Mouse (Mus musculus) Patski (cell line): ENCODE measurements around the gene Cdh3. TPM values are rescaled to one million over a fixed set of nuclear protein-coding genes. Genes with fewer than 3 reads are reported as not detected.

Source experiments
- ATAC-seq: fragments of 100-300 bp; one replicate; pipeline ENCODE4 v1.8.0; 2021
- CTCF ChIA-PET: fragments of 350-600 bp; sonication (Branson Sonifier 250); formaldehyde crosslinking; loops from one replicate; lab custom pipeline; 2022; ENCODE audit warnings: inconsistent platforms; lab: Charles Lee
- POLR2A ChIA-PET: fragments of 350-600 bp; sonication (Branson Sonifier 250); formaldehyde crosslinking; loops from one replicate; lab custom pipeline; 2022; ENCODE audit warnings: antibody characterized with exemption, inconsistent platforms; lab: Charles Lee
- DNase-seq: peaks from one replicate; pipeline ENCODE4 v3.0.0-alpha.2; 2011; ENCODE audit warnings: low read depth, low spot score
- H3K27me3 ChIP-seq: fragments of 371-371 bp; one replicate; pipeline ENCODE4 v1.5.1; 2021
- CTCF ChIP-seq: fragments of 100-300 bp; IDR thresholded peaks from one replicate; pipeline ENCODE4 v1.5.1; 2021
- in situ Hi-C: fragments of 300-500 bp; cut with MboI; formaldehyde crosslinking; loops from 3 replicates; pipeline ENCODE4 v1.11.1; 2018; ENCODE audit warnings: low pct_unique_long_range_greater_than_20kb, mixed read lengths
- polyA plus RNA-seq: library from polyadenylated mRNA; unstranded; gene quantifications from one replicate; pipeline ENCODE4 v1.2.3, GENCODE M21; 2021

The Cdh3 gene
- polyA plus RNA-seq, 1 experiment from 2014 or later = 81.9 TPM

GRCm38 (mm10) chr8:106508456-106508855, 2.2 kb upstream of the Cdh3 start:
- TF ChIP-seq CTCF = no peak
- CTCF ChIA-PET = interaction anchor here (1.2 to 1.7 kb wide), 2 partner anchors 25 to 71 kb away, joined by 4 to 5 read pairs; no protein-coding TSS in a partner anchor
- H3K27me3 ChIP-seq = no peaks in the 10 kb centered on the region
- POLR2A ChIA-PET = interaction anchor here (1.4 kb wide), 1 partner anchor 9 kb away, joined by 5 read pairs; no protein-coding TSS in a partner anchor
- DNase-seq (no peak), ATAC-seq (no peak)
- in situ Hi-C loops = no loop called here

- ChIA-PET CTCF (no interaction called here), POLR2A (interaction anchor here (0.8 kb wide), 1 partner anchor 71 kb away, joined by 3 read pairs; no protein-coding TSS in a partner anchor)
- in situ Hi-C loops = no loop called here
- no peak for ATAC-seq
- DNase-seq = no peak
- H3K27me3 ChIP-seq = no peaks in the 10 kb centered on the region
- no peak for TF ChIP-seq CTCF
Observed at GRCm38 (mm10) chr8:106509079-106509780, 1.5 kb upstream of the Cdh3 start.

GRCm38 (mm10) chr8:106511065-106511501, 392 bp downstream of the Cdh3 start:
- ChIA-PET CTCF (interaction anchor here (0.8 to 1.2 kb wide), 2 partner anchors 19 to 95 kb away, joined by 3 read pairs; no protein-coding TSS in a partner anchor), POLR2A (interaction anchor here (0.6 to 3.5 kb wide), 4 partner anchors 9 to 78 kb away, joined by 3 to 14 read pairs (median 4); no protein-coding TSS in a partner anchor)
- ATAC-seq = no peak
- DNase-seq = no peak
- in situ Hi-C loops = no loop called here
- H3K27me3 ChIP-seq = no peaks in the 10 kb centered on the region
- TF ChIP-seq CTCF = no peak

- no peak for TF ChIP-seq CTCF
- H3K27me3 ChIP-seq = no peaks in the 10 kb centered on the region
- in situ Hi-C loops = no loop called here
- no peak for DNase-seq
- ATAC-seq = no peak
- ChIA-PET POLR2A (interaction anchor here (0.6 to 3.5 kb wide), 4 partner anchors 9 to 78 kb away, joined by 3 to 14 read pairs (median 4); no protein-coding TSS in a partner anchor), CTCF (interaction anchor here (1.2 to 10.1 kb wide), 2 partner anchors 20 to 96 kb away, joined by 3 to 91 read pairs; no protein-coding TSS in a partner anchor)
Observed at GRCm38 (mm10) chr8:106511531-106512041, 895 bp downstream of the Cdh3 start.

- no peaks in the 10 kb centered on the region for H3K27me3 ChIP-seq
- DNase-seq = no peak
- ATAC-seq = peak; percentile 49
- in situ Hi-C loops = no loop called here
- ChIA-PET POLR2A (interaction anchor here (1.6 to 3.5 kb wide), 2 partner anchors 11 to 17 kb away, joined by 7 to 14 read pairs; no protein-coding TSS in a partner anchor), CTCF (interaction anchor here (1.2 to 10.1 kb wide), 2 partner anchors 19 to 97 kb away, joined by 3 to 91 read pairs; no protein-coding TSS in a partner anchor)
- TF ChIP-seq CTCF = no peak
Observed at GRCm38 (mm10) chr8:106512475-106513150, 1.9 kb downstream of the Cdh3 start.

- DNase-seq = no peak
- ChIA-PET POLR2A (interaction anchor here (0.6 to 2.0 kb wide), 4 partner anchors 8 to 18 kb away, joined by 3 to 5 read pairs (median 4); no protein-coding TSS in a partner anchor), CTCF (interaction anchor here (0.7 to 10.1 kb wide), 4 partner anchors 15 to 116 kb away, joined by 3 to 91 read pairs (median 6); no protein-coding TSS in a partner anchor)
- TF ChIP-seq CTCF = no peak
- no peak for ATAC-seq
- in situ Hi-C loops = no loop called here
- H3K27me3 ChIP-seq = no peaks in the 10 kb centered on the region
Observed at GRCm38 (mm10) chr8:106515946-106516479, 5.3 kb downstream of the Cdh3 start.

GRCm38 (mm10) chr8:106516581-106516980, 5.9 kb downstream of the Cdh3 start:
- in situ Hi-C loops = no loop called here
- CTCF ChIA-PET = interaction anchor here (1.0 to 10.1 kb wide), 4 partner anchors 15 to 83 kb away, joined by 3 to 91 read pairs (median 6); no protein-coding TSS in a partner anchor
- DNase-seq (no peak), ATAC-seq (peak; percentile 24)
- no peak for TF ChIP-seq CTCF
- no peaks in the 10 kb centered on the region for H3K27me3 ChIP-seq
- POLR2A ChIA-PET = interaction anchor here (0.6 to 2.0 kb wide), 8 partner anchors 9 to 70 kb away, joined by 3 to 5 read pairs (median 3); no protein-coding TSS in a partner anchor

GRCm38 (mm10) chr8:106518763-106519162, 8.1 kb downstream of the Cdh3 start:
- ATAC-seq = peak; percentile 86
- ChIA-PET CTCF (interaction anchor here (10.1 kb wide), 1 partner anchor 12 kb away, joined by 91 read pairs; no protein-coding TSS in a partner anchor), POLR2A (interaction anchor here (1.3 kb wide), 1 partner anchor 10 kb away, joined by 5 read pairs; no protein-coding TSS in a partner anchor)
- in situ Hi-C loops = no loop called here
- no peaks in the 10 kb centered on the region for H3K27me3 ChIP-seq
- no peak for TF ChIP-seq CTCF
- DNase-seq = no peak

- TF ChIP-seq CTCF = no peak
- H3K27me3 ChIP-seq = no peaks in the 10 kb centered on the region
- in situ Hi-C loops = no loop called here
- no peak for ATAC-seq
- ChIA-PET POLR2A (interaction anchor here (0.6 to 1.0 kb wide), 3 partner anchors 9 to 62 kb away, joined by 3 read pairs; no protein-coding TSS in a partner anchor), CTCF (interaction anchor here (10.1 kb wide), 1 partner anchor 11 kb away, joined by 91 read pairs; no protein-coding TSS in a partner anchor)
- DNase-seq = no peak
Observed at GRCm38 (mm10) chr8:106520578-106520977, 9.9 kb downstream of the Cdh3 start.
